Mouse (Mus musculus) neural tube, embryonic 14.5 days (tissue): ENCODE measurements around the gene Ero1l. TPM values are rescaled to one million over a fixed set of nuclear protein-coding genes. Genes with fewer than 3 reads are reported as not detected.

Experiments
- ATAC-seq: fragments of 200-750 bp; cut with Nextera tagmentation; 2 replicates; pipeline ENCODE4 v1.8.0; 2017; ENCODE audit warnings: low read depth, mild to moderate bottlenecking, moderate TSS enrichment, moderate library complexity
- H3K27ac ChIP-seq: fragments of 300-500 bp; sonication (generic); 2 replicates; pipeline ENCODE4 v1.5.1; 2014; ENCODE audit warnings: low read depth, mild to moderate bottlenecking, control low read depth, low read length, moderate library complexity, mixed read lengths
- H3K27me3 ChIP-seq: fragments of 300-500 bp; sonication (generic); 2 replicates; pipeline ENCODE4 v1.6.1; 2014; ENCODE audit warnings: low read length; ENCODE audit not compliant: control insufficient read depth, insufficient read depth
- H3K36me3 ChIP-seq: fragments of 300-500 bp; sonication (generic); 2 replicates; pipeline ENCODE4 v1.6.1; 2014; ENCODE audit warnings: low read length, mixed read lengths; ENCODE audit not compliant: control insufficient read depth, insufficient read depth
- H3K4me1 ChIP-seq: fragments of 300-500 bp; sonication (generic); 2 replicates; pipeline ENCODE4 v1.6.1; 2014; ENCODE audit warnings: low read length; ENCODE audit not compliant: control insufficient read depth, insufficient read depth
- H3K4me2 ChIP-seq: fragments of 300-500 bp; sonication (generic); 2 replicates; pipeline ENCODE4 v1.6.1; 2014; ENCODE audit warnings: mild to moderate bottlenecking, low read depth, low read length, control low read depth
- H3K4me3 ChIP-seq: fragments of 300-500 bp; sonication (generic); 2 replicates; pipeline ENCODE4 v1.5.1; 2014; ENCODE audit warnings: low read depth, low read length, control low read depth, mixed read lengths
- H3K9ac ChIP-seq: fragments of 300-500 bp; sonication (generic); replicated peaks from 2 replicates; pipeline ENCODE4 v1.6.1; 2014; ENCODE audit warnings: low read depth, mild to moderate bottlenecking, control low read depth, low read length, mixed read lengths
- H3K9me3 ChIP-seq: fragments of 300-500 bp; sonication (generic); 2 replicates; pipeline ENCODE4 v1.6.1; 2016; ENCODE audit warnings: low read length; ENCODE audit not compliant: control insufficient read depth
- WGBS: fragments of 180-500 bp; shearing (Covaris S2); extraction: QIAGEN DNeasy Blood & Tissue Kit; methylation state at CpG from one replicate; pipeline ENCODE4 v1.1.7; 2014; 5-methylcytosine and 5-hydroxymethylcytosine counted together
- polyA plus RNA-seq: library from polyadenylated mRNA; unstranded; fragments of >200 nt; fragmentation: Nextera tagmentation; extraction: Ambion mirVana; gene quantifications from 2 replicates; pipeline ENCODE4 v1.2.1, GENCODE M21; 2014

Gene Ero1l
- 21.1 and 24.3 TPM in 2 replicates for polyA plus RNA-seq

- Histone ChIP-seq H3K4me2 (peak within 1 kb of the TSS; percentile 71), H3K4me3 (peak within 1 kb of the TSS; percentile 96), H3K27ac (peak within 1 kb of the TSS; percentile 92), H3K27me3 (no peaks in the 10 kb centered on the region), H3K36me3 (no peaks in the 10 kb centered on the region), H3K4me1 (peaks cover 14% of the 10 kb centered on the region), H3K9me3 (no peaks in the 10 kb centered on the region), H3K9ac (peak within 1 kb of the TSS; percentile 95)
- ATAC-seq = peak; percentile 96
- WGBS = 3% methylated on average over 40 of the region's 74 CpGs
Measured at GRCm38 (mm10) chr14:45318426-45319236, at the start of gene Ero1l. Ero1l (minus strand) TSS chr14:45318771.

GRCm38 (mm10) chr14:45365196-45365587, 46.6 kb upstream of the Ero1l start:
- Histone ChIP-seq H3K4me3 (no peak overlapping the region), H3K36me3 (peaks cover 12% of the 10 kb centered on the region; the same call in 1 of the 2 replicates), H3K27ac (no peak overlapping the region), H3K9ac (no peak overlapping the region), H3K9me3 (no peaks in the 10 kb centered on the region), H3K4me2 (no peak overlapping the region), H3K4me1 (no peaks in the 10 kb centered on the region), H3K27me3 (no peaks in the 10 kb centered on the region)
- WGBS = 89% methylated on average over 6 of the region's 6 CpGs
- ATAC-seq = peak; percentile 11; the same call in 1 of the 2 replicates

- no peaks in the 10 kb centered on the region for H3K4me1 ChIP-seq
- no peak overlapping the region for H3K4me3 ChIP-seq
- peak; percentile 11; the same call in 1 of the 2 replicates for ATAC-seq
- H3K9ac ChIP-seq = no peak overlapping the region
- H3K4me2 ChIP-seq = no peak overlapping the region
- H3K27me3 ChIP-seq = no peaks in the 10 kb centered on the region
- no peak overlapping the region for H3K27ac ChIP-seq
- 79% methylated on average over 16 of the region's 16 CpGs for WGBS
- no peaks in the 10 kb centered on the region for H3K9me3 ChIP-seq
- peaks cover 7% of the 10 kb centered on the region; the same call in 1 of the 2 replicates for H3K36me3 ChIP-seq
Measured at GRCm38 (mm10) chr14:45364211-45365195, 45.9 kb upstream of the Ero1l start.

GRCm38 (mm10) chr14:45350931-45351859, 32.6 kb upstream of the Ero1l start, which contains the start of gene Styx:
Styx (plus strand) TSS chr14:45351093.
- under 1% methylated on average over 64 of the region's 93 CpGs for WGBS
- H3K4me1 ChIP-seq = 0 out of 2 replicates have a peak, but pooled peaks cover 6% of the 10 kb centered on the region

GRCm38 (mm10) chr14:45329589-45330181, 11.1 kb upstream of the Ero1l start, which contains the start of gene Psmc6:
Psmc6 (plus strand) TSS chr14:45329788.
- Histone ChIP-seq H3K9ac (peak within 1 kb of the TSS; percentile 91), H3K4me1 (peaks cover 5% of the 10 kb centered on the region; the same call in 1 of the 2 replicates), H3K27me3 (no peaks in the 10 kb centered on the region; the same call in 1 of the 2 replicates), H3K27ac (peak within 1 kb of the TSS; percentile 91), H3K9me3 (no peaks in the 10 kb centered on the region), H3K4me3 (peak within 1 kb of the TSS; percentile 89), H3K4me2 (peak within 1 kb of the TSS; percentile 67), H3K36me3 (peaks cover 12% of the 10 kb centered on the region; the same call in 1 of the 2 replicates)
- ATAC-seq = peak; percentile 97
- WGBS = under 1% methylated on average over 44 of the region's 44 CpGs

More at GRCm38 (mm10) chr14:45350931-45351859, 32.6 kb upstream of the Ero1l start, which contains the start of gene Styx:
- peak within 1 kb of the TSS; percentile 62 for H3K9ac ChIP-seq
- H3K9me3 ChIP-seq = no peaks in the 10 kb centered on the region
- peak within 1 kb of the TSS; percentile 67 for H3K27ac ChIP-seq
- peaks cover 16% of the 10 kb centered on the region for H3K36me3 ChIP-seq
- peak within 1 kb of the TSS; percentile 83 for H3K4me2 ChIP-seq
- H3K27me3 ChIP-seq = no peaks in the 10 kb centered on the region
- peak; percentile 98 for ATAC-seq
- H3K4me3 ChIP-seq = peak within 1 kb of the TSS; percentile 71

GRCm38 (mm10) chr14:45329018-45329588, 10.5 kb upstream of the Ero1l start:
- Histone ChIP-seq H3K27me3 (no peaks in the 10 kb centered on the region; the same call in 1 of the 2 replicates), H3K4me3 (peak overlapping the region; percentile 89), H3K9me3 (no peaks in the 10 kb centered on the region), H3K4me2 (peak overlapping the region; percentile 44), H3K9ac (no peak overlapping the region), H3K4me1 (peaks cover 5% of the 10 kb centered on the region; the same call in 1 of the 2 replicates), H3K27ac (peak overlapping the region; percentile 30; the same call in 1 of the 2 replicates), H3K36me3 (peaks cover 10% of the 10 kb centered on the region; the same call in 1 of the 2 replicates)
- peak; percentile 38 for ATAC-seq
- WGBS = 13% methylated on average over 8 of the region's 8 CpGs

- H3K4me3 ChIP-seq = no peak overlapping the region
- 88% methylated on average over 4 of the region's 4 CpGs for WGBS
- no peaks in the 10 kb centered on the region; the same call in 1 of the 2 replicates for H3K27me3 ChIP-seq
- no peaks in the 10 kb centered on the region for H3K9me3 ChIP-seq
- H3K27ac ChIP-seq = no peak overlapping the region
- H3K9ac ChIP-seq = no peak overlapping the region
- H3K4me1 ChIP-seq = peaks cover 5% of the 10 kb centered on the region; the same call in 1 of the 2 replicates
- H3K36me3 ChIP-seq = peaks cover 10% of the 10 kb centered on the region; the same call in 1 of the 2 replicates
- H3K4me2 ChIP-seq = no peak overlapping the region
- ATAC-seq = no peak
Measured at GRCm38 (mm10) chr14:45328072-45328713, 9.6 kb upstream of the Ero1l start.
